Mouse (Mus musculus) thymus, adult 2 months (tissue): ENCODE results near the gene Ghrh.

ENCODE experiments used
- CTCF ChIP-seq: fragments of 200-500 bp; IDR thresholded peaks from 2 replicates; pipeline ENCODE4 v1.5.1; 2012; ENCODE audit warnings: mild to moderate bottlenecking, control low read depth, low read length, moderate library complexity, borderline replicate concordance; ENCODE audit not compliant: control insufficient read depth, poor library complexity, insufficient read depth; ENCODE audit errors: extremely low read depth
- POLR2A ChIP-seq: fragments of 200-500 bp; IDR thresholded peaks from 2 replicates; pipeline ENCODE4 v1.6.1; 2012; ENCODE audit warnings: mild to moderate bottlenecking, low read length, control low read depth, moderate library complexity; ENCODE audit not compliant: control insufficient read depth, poor library complexity, insufficient read depth; ENCODE audit errors: extremely low read depth

- TF ChIP-seq CTCF (no peak), POLR2A (no peak)
Measured at GRCm38 (mm10) chr2:157375051-157375450, 27.7 kb upstream of the Ghrh start.
